Mouse (Mus musculus): ENCODE data around the gene Olfr199.
"Not testable (repeated sequence)": the region's sequence is repeated elsewhere in the genome, so short reads cannot be mapped to it uniquely, and the experiment has no call there.

Olfr199 gene

DNA sequence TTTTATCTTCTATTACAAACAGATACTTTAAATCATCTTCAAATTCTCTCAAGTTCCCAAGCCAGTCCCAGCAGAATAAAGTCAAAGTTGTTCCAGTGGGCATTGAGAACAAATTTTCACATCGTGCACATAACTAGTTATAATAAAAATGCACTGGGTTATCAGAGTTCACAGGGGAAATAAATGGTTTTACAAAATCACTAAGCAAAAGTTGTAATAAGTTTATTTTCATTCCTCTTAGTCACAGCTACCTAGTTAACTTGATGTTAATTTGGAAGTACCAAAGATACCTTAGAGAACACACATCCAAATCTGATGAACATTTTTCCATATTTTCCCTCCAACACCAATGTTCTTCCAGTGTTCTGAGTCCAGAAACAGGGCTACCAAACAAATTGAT is at the start of gene Olfr199:
Gene Olfr199 (minus strand): TSS at position 101 of the 400 bp plus-strand sequence.
- DNase-seq (ENCODE audit: low spot score in 2 of 2): not testable (repeated sequence)

DNA sequence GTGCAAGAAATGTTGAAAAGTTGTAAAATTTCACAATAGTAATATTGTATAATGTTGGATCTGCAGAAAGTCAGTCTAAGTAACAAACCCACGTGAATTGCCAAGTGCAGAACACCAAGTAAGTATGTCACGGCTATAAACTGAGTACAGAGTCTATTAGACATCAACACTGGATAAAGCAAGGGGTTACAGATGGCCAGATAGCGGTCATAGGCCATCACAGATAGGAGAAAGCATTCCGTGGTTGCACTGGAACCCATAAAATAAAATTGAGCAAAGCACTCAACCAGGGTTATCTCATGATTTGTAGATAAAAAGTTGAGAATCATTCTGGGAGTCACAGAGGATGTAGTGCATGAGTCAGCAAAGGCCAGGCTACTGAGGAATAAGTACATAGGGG is 49.5 kb upstream of the Olfr199 start:
- not testable (repeated sequence) for DNase-seq (ENCODE audit: low spot score in 2 of 2)

DNA sequence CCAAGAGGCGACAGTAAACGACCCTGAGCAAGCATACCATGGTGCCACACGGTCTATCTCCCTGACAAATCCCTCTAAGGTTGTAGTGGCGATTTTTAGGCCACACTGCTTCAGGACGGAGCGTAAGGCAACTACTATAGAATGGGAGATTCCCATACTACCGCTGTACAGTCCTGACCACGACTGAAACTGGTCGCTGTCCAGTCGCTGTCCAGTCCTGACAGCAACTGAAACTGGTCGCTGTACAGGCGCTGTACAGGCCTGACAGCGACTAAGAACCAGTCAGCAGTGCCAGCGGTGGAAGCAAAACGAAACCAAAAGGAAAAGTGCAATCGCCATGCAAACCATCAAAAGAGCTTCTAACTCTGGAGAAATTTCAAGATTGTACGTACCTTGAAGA is 30.1 kb upstream of the Olfr199 start:
- no peak for DNase-seq (ENCODE audit: low spot score in 2 of 2)

DNA sequence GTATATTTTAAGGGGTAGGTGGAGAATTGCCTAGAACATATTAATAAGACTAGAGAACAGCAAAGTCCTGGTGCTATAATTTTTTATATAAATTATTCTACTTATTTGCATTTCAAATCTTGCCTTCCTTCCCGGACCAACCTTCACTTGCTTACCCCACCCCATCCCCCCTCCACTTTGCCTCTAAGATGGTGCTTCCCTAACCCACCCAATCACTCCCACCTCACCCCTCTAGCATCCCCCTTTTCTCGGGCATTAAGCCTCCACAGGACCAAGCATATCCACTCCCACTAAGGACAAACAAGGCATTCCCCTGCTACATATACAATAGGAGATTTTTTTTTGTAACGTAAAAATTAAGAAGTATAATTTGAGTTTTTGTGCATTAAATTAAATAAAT is 1.7 kb downstream of the Olfr199 start:
- not testable (repeated sequence) for DNase-seq (ENCODE audit: low spot score in 2 of 2)

DNA sequence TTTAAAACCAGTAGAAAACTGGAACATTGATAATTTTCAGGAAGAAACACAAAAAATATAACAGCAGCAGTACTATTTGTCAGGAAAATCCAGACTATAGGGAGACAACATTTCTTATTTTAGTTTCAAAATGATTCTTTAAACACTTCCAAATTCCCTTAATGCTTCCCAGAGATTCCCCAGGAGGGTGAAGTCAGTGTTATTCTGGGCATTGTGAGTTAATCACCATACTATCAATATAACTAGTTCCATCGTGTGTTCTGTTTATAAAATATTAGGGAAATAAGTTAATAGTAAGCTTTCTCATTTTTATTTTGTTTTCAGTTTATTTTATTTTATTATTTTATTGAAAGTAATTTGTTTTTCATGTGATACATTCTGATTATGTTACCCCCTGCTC is 16.1 kb downstream of the Olfr199 start, which contains the start of gene Olfr198:
Gene Olfr198 (minus strand): TSS at position 101 of the 400 bp plus-strand sequence.
- DNase-seq (ENCODE audit: low spot score in 2 of 2): not testable (repeated sequence)

DNA sequence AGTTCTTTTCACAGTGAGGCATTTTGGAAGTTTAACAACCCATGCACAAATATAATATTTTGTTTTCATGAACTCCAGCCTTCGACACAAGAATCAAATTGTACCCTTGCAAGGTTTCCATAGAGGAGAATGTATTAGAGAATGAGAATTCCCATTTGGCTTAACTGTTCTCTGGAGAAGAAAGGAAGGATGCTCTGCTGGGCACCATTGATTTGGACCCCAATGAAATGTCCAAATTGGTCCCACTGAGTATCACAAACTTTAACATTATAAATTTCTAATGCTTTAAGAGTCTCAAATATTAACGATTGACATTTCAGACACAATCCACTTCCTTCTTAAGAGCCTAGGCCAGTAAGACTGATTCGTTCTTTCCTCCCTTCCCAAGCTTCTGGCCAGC is 49.2 kb downstream of the Olfr199 start, which contains the start of gene Olfr196:
Gene Olfr196 (minus strand): TSS at position 101 of the 400 bp plus-strand sequence.
- no peak for DNase-seq (ENCODE audit: low spot score in 2 of 2)
